Mouse (Mus musculus) frontal cortex, adult (tissue): ENCODE measurements around the gene Prickle2.
A peak's percentile ranks its signal among the peaks of the same experiment; 100 is the strongest.

Source experiments
- ATAC-seq: cut with Nextera tagmentation; 2 replicates; pipeline ENCODE4 v1.9.2; 2017; ENCODE audit warnings: mild to moderate bottlenecking, moderate library complexity, mixed read lengths; ENCODE audit not compliant: low TSS enrichment

Gene Prickle2

DNA sequence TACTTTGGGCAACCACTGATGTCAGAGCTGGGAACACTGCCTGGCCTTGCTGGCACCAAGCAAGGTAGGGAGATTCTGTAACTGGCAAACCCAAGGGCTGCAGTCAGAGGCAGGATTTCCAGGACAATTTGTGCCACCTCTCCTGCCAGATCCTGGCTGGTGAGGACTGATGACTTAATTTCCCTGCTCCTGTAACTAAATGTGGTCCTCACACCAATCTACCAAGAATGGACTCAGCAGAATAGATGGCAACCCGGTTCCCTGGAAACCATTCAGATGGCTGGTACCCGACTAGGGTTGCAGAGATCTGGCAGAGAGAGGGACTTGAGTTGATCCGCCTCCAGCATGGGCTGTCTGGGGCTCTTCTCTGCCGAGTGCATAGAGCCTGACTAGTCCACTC lies 315.6 kb downstream of the Prickle2 start:
- peak; percentile 44 for ATAC-seq

DNA sequence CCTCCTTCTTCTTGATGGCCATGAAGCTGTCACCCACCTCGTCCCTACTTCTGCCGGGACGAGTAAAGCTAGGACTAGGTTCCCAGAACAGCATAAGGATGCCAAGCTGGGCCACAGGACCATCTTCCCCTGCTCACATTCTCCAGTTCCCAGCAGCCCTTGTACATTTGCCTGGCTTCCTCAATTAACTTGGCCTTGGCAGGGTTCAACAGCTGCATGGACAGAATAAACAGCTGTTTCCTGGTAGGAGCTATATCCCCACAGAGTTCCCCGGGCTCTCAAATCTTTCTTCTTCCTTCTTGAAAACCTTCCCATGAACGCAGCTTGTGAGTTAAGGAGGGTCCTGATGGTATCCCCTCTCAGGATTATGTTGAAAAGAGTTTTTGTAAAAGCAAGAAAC lies 317.3 kb downstream of the Prickle2 start:
- no peak for ATAC-seq

DNA sequence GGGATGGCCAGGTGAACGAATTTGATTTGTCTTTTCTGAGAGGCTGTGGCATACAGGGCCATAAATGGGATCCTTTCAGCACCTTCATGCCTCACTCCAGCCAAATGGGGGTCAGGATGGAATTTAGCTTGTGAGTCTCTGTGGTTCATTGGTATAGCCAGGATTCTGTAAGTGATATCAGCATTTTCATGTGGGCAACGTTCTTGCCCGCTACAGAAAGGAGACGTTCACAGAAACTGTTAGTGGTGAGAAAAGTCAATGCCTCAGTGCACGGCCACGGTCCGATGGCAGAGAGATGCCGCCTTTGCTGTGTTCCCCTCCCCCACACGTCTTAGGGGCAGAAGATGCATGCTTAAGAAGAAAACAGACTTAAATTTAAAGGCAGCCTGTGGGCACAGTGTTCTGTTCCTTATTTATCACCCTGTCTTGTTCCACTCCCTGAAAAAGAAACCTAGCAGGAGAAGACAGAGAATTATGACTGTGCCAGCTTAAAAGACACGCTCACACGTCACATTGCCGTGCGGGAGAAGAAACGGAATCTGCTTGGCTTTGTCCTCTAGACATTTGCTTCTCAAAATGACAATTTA lies 322.7 kb downstream of the Prickle2 start:
- peak; percentile 85 for ATAC-seq

DNA sequence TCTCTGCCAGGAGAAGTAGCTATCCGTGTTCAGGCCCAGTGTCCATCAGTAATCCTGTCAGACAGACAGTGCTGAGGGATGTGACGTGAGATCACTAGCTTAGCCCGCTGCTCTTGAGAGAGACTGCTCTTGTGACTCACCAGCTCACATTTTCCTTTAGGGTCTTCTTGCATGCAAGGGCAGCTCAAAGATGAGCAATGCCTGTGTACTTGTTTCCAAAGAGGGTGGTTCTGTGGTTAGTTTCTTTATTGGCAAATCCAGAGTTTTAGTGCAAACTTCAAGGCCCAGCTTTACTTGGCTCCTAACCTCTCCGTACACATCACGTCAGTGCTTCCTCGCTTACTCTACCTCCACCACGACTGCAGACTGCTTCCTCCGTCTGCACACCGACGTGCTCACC lies 324.9 kb downstream of the Prickle2 start:
- no peak; the same call in 1 of the 2 replicates for ATAC-seq

DNA sequence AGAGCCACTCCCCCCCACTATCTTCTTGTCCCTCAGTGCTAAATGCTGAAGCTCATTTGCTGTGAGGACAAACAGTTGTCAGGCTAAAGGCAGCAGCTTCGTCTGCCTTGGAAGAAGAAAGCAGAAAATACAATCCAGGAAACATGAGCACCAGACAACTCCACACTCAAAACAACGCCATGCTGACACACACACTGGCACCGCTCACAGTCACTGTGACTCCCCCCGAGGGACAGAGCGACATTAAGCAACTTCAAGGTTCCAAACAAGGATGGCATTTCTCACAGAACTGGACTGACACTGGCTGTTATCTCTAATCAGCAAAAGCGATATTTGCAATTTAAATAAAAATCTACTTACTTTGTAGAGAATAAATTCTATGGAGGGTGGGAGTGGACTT lies 331.1 kb downstream of the Prickle2 start:
- ATAC-seq, result no peak

DNA sequence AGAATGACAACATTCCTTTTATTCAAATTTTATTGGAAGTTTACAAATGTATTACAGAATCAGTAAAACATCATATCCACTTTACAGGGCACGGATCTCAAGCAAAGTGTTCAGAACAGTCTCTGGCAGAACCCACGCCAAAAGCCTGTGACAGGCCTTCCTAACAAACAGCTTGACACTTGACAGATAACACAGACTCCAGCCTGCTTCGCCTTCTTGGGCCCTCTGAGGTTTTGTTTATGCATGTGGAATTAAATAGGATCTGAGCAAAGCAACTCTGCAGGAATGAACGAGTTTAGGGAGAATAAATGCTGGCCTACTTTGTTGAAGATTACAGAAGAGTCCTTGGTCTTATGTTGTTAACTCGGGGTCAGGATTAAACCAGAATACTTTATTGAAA lies 335.1 kb downstream of the Prickle2 start:
- no peak for ATAC-seq

DNA sequence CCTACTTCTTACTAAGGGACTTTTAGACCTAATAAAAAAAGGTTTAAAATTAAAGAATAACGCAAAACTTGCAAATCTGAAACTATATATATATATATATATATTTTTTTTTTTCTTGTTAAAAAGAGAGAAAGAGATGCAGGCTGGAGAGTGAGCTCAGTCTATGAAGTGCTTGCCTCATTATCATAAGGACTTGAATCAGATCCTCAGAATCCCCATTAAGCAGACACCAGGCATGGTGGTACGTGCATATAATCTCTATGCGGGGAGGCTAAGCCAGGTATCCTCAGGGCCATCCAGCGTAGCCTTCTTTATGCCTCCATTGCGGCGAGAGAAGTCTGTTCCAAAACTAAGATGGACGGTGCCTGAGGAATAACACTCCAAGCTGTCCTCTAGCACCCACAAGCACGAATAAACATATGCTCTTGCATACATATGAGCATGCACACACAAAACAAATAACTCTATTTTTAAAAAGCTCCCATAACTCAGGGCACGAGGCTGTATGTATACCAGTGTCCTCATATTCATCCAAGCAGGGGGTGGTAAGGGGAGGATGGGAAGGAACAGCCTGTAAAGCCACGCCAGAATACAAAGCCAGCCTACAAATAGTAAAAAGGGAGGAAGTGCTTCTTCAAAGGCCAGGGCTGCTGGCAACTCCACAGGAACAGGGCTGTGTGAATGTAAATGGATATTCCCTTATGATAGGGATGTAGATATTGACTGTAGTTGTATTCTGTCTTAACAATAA lies 358.5 kb downstream of the Prickle2 start:
- peak; percentile 64 for ATAC-seq

DNA sequence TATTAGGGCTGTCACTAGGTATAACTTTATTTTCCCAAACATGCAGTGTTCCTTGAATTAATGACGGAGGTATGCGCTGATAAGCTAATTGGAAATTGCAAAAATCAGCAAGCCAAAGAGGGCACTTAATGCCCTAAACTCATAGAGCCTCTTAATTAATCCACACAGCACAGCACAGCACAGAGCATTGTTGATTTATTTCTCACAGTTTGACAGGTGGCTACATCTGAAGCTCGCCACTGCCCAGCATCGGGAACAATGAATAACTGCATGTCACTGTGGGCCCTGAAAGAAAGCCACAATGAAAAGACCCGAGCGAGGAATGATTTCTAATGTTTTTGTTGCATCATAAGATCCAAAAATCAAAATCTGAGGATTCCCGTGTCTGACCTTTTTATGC lies 359.2 kb downstream of the Prickle2 start:
- no peak for ATAC-seq

DNA sequence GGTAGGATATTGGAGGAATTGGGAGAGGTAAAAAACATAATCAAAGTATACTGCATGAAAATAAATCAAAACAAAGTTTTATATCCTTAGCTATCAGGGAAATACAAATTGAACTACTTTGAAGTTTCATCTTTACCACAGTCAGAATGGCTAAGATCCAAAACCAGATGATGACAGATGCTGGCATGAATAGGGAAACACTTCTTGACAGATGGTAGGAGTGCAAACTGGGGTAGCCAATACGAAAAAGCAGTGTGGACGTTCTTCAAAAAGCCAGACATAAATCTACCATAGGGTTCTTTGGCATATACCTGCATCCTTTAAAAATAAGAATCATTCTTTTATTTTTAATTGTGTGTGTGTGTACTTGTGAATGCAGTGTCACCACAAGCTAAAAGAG lies 360.8 kb downstream of the Prickle2 start:
- ATAC-seq, result peak; percentile 40

DNA sequence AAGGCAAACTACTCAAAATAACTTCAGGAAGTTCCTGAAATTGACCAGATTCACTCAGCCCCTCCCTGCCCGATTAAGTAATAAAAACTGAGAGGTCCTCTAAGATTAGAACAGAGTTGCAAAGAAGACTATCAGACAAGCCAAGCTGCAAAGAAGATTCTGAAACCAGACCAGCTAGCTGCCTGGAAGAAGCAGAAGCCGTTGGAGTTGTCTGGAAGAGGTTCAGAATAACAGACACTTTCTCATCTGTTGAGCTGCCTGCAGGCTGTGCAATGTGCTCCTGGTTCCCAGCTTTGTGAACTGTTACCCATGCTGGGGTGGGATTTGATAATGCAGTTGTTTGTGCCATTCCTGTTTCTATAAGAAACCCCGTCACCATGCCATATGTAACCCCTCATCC lies 361.4 kb downstream of the Prickle2 start:
- peak; percentile 73 for ATAC-seq
